Mouse (Mus musculus) liver, postnatal 0 days (tissue): ENCODE measurements around the gene Atxn1l.

Experiments
- CTCF ChIP-seq: sonication (generic); IDR thresholded peaks from 2 replicates; pipeline ENCODE4 v1.5.1; 2016; ENCODE audit warnings: antibody characterized with exemption, low read depth
- EP300 ChIP-seq: IDR thresholded peaks from 2 replicates; pipeline ENCODE4 v1.6.1; 2016; ENCODE audit warnings: antibody characterized with exemption, low read depth, mild to moderate bottlenecking

- no peak for TF ChIP-seq EP300
- no peak for TF ChIP-seq CTCF
These were observed 21.9 kb upstream of the Atxn1l start for GRCm38 (mm10) chr8:109759426-109759825.
